Comparison of ENCODE assay signal across 26 mouse cellular contexts in genomic region chr1:128826419-128826818, GRCm38 (mm10).
"Had no signal": no experiment of that assay in that cellular context is flagged by ENCODE, and none has a peak within 500 bp of the region (broad histone marks: within the 10 kb centered on the region; RNA-seq: fewer than 3 reads in every experiment).

No protein-coding gene starts in this region.

- ATAC-seq: hindbrain, embryonic 16.5 days; inflammation-experienced regulatory T-cells, adult 6 months; intestine, embryonic 15.5 days; intestine, postnatal 0 days had no signal

- H3K9ac ChIP-seq: heart, embryonic 12.5 days; hindbrain, embryonic 12.5 days; hindbrain, embryonic 14.5 days; intestine, embryonic 15.5 days; limb, embryonic 12.5 days; liver, embryonic 14.5 days had no signal

- H3K27ac ChIP-seq: gastrocnemius, adult 2 months; heart, embryonic 10.5 days; hindbrain, embryonic 12.5 days; hindbrain, embryonic 14.5 days; intestine, embryonic 15.5 days; layer of hippocampus, adult 2 months; left cerebral cortex, adult 2 months; limb, embryonic 10.5 days; limb, embryonic 12.5 days; liver, embryonic 14.5 days had no signal

- H3K4me1 ChIP-seq: heart, embryonic 10.5 days; heart, embryonic 12.5 days; intestine, embryonic 15.5 days had no signal

- H3K27me3 ChIP-seq: heart, embryonic 12.5 days; hindbrain, embryonic 12.5 days; intestine, embryonic 15.5 days; limb, embryonic 12.5 days had no signal

- H3K9me3 ChIP-seq: heart, embryonic 10.5 days; heart, embryonic 12.5 days; hindbrain, embryonic 10.5 days; hindbrain, embryonic 12.5 days; intestine, embryonic 15.5 days; limb, embryonic 10.5 days; limb, embryonic 12.5 days had no signal

- H3K4me3 ChIP-seq: gastrocnemius, adult 2 months; heart, embryonic 10.5 days; heart, embryonic 12.5 days; hindbrain, embryonic 10.5 days; hindbrain, embryonic 12.5 days; intestine, embryonic 15.5 days; layer of hippocampus, adult 2 months; left cerebral cortex, adult 2 months; limb, embryonic 10.5 days; limb, embryonic 12.5 days had no signal

- DNase-seq: gastrocnemius, adult 2 months; gastrocnemius, postnatal 10 days; gastrocnemius, postnatal 25 days; heart, adult 18-20 months; heart, postnatal 10 days; heart, postnatal 4 days; kidney, adult 18-20 months; kidney, adult 8-10 months; kidney, postnatal 10 days; kidney, postnatal 25 days; kidney, postnatal 4 days; liver had no signal

- H3K36me3 ChIP-seq: heart, embryonic 10.5 days; heart, embryonic 12.5 days; hindbrain, embryonic 10.5 days; hindbrain, embryonic 12.5 days; intestine, embryonic 15.5 days; limb, embryonic 10.5 days; limb, embryonic 12.5 days had no signal

- H3K4me2 ChIP-seq: heart, embryonic 12.5 days; hindbrain, embryonic 12.5 days; hindbrain, embryonic 14.5 days; intestine, embryonic 15.5 days; limb, embryonic 12.5 days had no signal
